Mouse (Mus musculus) limb, embryonic 11.5 days (tissue): ENCODE data around the gene A730071L15Rik. TPM values are rescaled to one million over a fixed set of nuclear protein-coding genes. Genes with fewer than 3 reads are reported as not detected.

Source experiments
- ATAC-seq: fragments of 200-750 bp; cut with Nextera tagmentation; 2 replicates; pipeline ENCODE4 v1.8.0; 2017; ENCODE audit warnings: low read depth; ENCODE audit not compliant: insufficient number of reproducible peaks, low FRiP score, low TSS enrichment
- DNase-seq: peaks from one replicate; pipeline ENCODE4 v3.0.0-alpha.2; 2015; ENCODE audit warnings: low spot score
- H3K27ac ChIP-seq: fragments of 300-500 bp; sonication (generic); replicated peaks from 2 replicates; pipeline ENCODE4 v1.5.1; 2014; ENCODE audit warnings: low read depth, mild to moderate bottlenecking, low read length
- H3K27me3 ChIP-seq: fragments of 300-500 bp; sonication (generic); 2 replicates; pipeline ENCODE4 v1.6.1; 2014; ENCODE audit warnings: mild to moderate bottlenecking, low read length, mixed read lengths; ENCODE audit not compliant: control insufficient read depth, insufficient read depth
- H3K36me3 ChIP-seq: fragments of 300-500 bp; sonication (generic); 2 replicates; pipeline ENCODE4 v1.6.1; 2014; ENCODE audit warnings: mild to moderate bottlenecking, low read length, moderate library complexity, mixed read lengths; ENCODE audit not compliant: control insufficient read depth, insufficient read depth
- H3K4me1 ChIP-seq: fragments of 300-500 bp; sonication (generic); 2 replicates; pipeline ENCODE4 v1.6.1; 2014; ENCODE audit warnings: low read length, mixed read lengths; ENCODE audit not compliant: control insufficient read depth, insufficient read depth
- H3K4me2 ChIP-seq: fragments of 300-500 bp; sonication (generic); 2 replicates; pipeline ENCODE4 v1.6.1; 2014; ENCODE audit warnings: low read depth, mild to moderate bottlenecking, moderate library complexity; ENCODE audit not compliant: severe bottlenecking
- H3K4me3 ChIP-seq: fragments of 300-500 bp; sonication (generic); 2 replicates; pipeline ENCODE4 v1.5.1; 2014; ENCODE audit warnings: low read depth, low read length
- H3K9ac ChIP-seq: fragments of 300-500 bp; sonication (generic); 2 replicates; pipeline ENCODE4 v1.6.1; 2014; ENCODE audit warnings: mild to moderate bottlenecking, low read length
- H3K9me3 ChIP-seq: fragments of 300-500 bp; sonication (generic); 2 replicates; pipeline ENCODE4 v1.6.1; 2016; ENCODE audit warnings: low read length; ENCODE audit not compliant: control insufficient read depth
- WGBS: fragments of 180-500 bp; shearing (Covaris S2); extraction: QIAGEN DNeasy Blood & Tissue Kit; methylation state at CpG from one replicate; pipeline ENCODE4 v1.1.7; 2014; 5-methylcytosine and 5-hydroxymethylcytosine counted together
- polyA plus RNA-seq: library from polyadenylated mRNA; unstranded; fragments of >200 nt; fragmentation: Nextera tagmentation; extraction: Ambion mirVana; gene quantifications from 2 replicates; pipeline ENCODE4 v1.2.1, GENCODE M21; 2014

A730071L15Rik gene
- 0.17 and 0.67 TPM in 2 replicates for polyA plus RNA-seq

DNA sequence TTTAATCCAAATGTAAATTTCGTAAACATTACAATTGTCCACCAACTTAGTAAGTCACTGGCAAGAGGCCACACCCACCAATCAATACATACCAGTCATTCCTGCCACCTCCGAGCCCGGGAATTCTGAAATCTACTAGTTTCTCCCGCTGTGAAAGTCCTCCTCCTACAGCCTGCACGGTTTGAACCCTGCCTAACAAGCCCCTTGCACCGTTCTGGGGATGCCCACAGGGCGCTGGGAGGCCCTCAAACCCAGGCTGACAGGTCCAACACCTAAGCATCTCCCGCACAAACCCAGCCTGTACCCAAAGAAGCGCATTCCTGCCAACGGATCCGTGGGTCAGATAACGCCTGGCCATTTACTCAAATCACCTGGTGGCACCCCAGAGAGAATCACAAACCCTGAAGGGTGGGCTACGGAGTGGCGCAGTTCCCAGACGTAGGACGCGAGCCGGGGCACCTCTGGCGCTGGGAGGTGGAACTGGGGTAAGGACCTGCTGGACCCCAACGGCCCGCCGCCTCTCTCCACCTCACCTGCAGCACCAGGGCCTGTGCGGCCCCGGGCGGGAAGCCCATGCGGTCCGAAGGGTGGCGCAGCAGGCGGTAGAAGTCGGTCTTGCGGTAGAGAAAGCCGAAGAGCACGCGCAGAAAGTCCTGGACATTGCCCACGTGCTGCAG is at the start of gene A730071L15Rik:
Gene A730071L15Rik, plus strand, starts transcription at position 620 of the 677 bp plus-strand sequence.
- peak within 1 kb of the TSS; percentile 94 for H3K4me2 ChIP-seq
- peak within 1 kb of the TSS; percentile 93 for H3K9ac ChIP-seq
- DNase-seq (no peak), ATAC-seq (peak; percentile 66; the same call in 1 of the 2 replicates)
- no peaks in the 10 kb centered on the region for H3K9me3 ChIP-seq
- no peaks in the 10 kb centered on the region for H3K36me3 ChIP-seq
- peak within 1 kb of the TSS; percentile 88 for H3K27ac ChIP-seq
- no peaks in the 10 kb centered on the region for H3K27me3 ChIP-seq
- peak within 1 kb of the TSS; percentile 90 for H3K4me3 ChIP-seq
- no peaks in the 10 kb centered on the region; the same call in 1 of the 2 replicates for H3K4me1 ChIP-seq
- 1% methylated on average over 35 of the region's 35 CpGs for WGBS

DNA sequence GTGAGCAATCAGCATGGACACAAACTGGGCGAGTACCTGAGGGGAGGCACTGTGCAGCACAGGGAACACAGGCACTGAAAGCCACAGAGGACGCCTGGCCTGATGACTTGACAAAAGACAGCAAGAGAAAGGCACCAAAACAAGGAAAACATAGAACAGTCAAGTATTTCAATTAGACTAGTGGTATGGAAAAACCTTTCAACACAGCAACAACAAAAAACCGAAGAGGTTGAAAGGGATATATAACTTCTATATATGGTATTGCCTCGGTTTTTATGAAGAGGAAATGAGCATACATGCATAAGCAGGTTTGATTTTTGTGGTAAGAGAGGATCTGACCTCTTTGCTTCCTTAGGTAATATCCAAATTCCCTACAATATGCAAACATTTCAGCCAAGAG is 47.0 kb upstream of the A730071L15Rik start:
- DNase-seq (no peak), ATAC-seq (no peak)
- Histone ChIP-seq H3K4me2 (no peak overlapping the region), H3K9ac (no peak overlapping the region), H3K27ac (no peak overlapping the region), H3K36me3 (peaks cover 11% of the 10 kb centered on the region), H3K4me1 (peaks cover 6% of the 10 kb centered on the region), H3K9me3 (peaks cover 2% of the 10 kb centered on the region; the same call in 1 of the 2 replicates), H3K4me3 (no peak overlapping the region), H3K27me3 (no peaks in the 10 kb centered on the region)
- WGBS = 88% methylated on average over 4 of the region's 4 CpGs

DNA sequence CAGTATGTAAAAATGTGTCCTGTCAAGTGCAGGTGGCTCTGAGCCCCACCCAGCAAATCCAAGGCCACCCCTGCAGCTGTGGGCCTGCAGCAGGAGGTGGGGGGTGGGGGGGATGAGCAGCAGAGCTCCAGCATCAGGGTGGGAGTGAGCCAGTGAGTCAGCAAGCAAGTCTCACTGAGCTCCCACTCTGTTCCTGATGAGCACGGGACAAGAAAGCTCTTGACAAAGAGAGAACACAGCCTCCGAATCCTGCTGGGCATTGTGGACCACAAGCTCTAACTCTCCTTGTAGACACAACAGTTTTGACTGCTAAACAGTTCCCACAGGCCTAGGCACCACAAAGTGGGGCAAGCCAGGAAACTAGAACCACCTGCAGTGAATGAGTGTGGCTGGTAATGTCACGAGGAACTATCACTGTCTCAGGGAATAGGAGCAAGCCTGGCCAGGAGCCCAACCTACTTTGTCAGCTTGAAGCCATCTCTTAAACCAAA is 45.6 kb upstream of the A730071L15Rik start:
- Histone ChIP-seq H3K9me3 (no peaks in the 10 kb centered on the region), H3K27me3 (no peaks in the 10 kb centered on the region), H3K4me1 (peaks cover 6% of the 10 kb centered on the region), H3K36me3 (peaks cover 6% of the 10 kb centered on the region; the same call in 1 of the 2 replicates), H3K4me3 (no peak overlapping the region), H3K9ac (no peak overlapping the region), H3K4me2 (no peak overlapping the region), H3K27ac (no peak overlapping the region)
- WGBS = 65% methylated on average over 3 of the region's 3 CpGs
- DNase-seq (no peak), ATAC-seq (no peak)

DNA sequence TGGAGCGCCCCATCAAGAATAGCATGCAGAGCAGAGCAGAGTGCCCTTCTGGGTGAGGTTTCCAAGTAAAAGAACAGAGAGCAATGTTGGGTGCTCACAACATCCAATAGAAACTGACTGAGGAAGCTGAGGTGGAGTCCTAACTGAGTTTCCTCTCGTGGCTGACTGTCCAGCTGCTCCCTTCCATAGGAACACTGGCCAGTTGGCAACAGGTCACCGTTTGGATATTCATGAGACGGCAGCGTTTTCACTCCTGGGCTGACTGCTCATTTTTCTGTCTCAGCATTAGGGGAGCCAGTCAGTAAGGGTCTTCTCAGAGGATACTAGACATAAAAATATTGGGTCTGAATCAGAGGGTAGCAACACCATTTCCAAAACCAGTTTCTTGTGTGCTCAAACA is 43.2 kb upstream of the A730071L15Rik start:
- Histone ChIP-seq H3K9me3 (no peaks in the 10 kb centered on the region), H3K36me3 (no peaks in the 10 kb centered on the region), H3K4me2 (no peak overlapping the region), H3K27ac (no peak overlapping the region), H3K4me1 (peaks cover 6% of the 10 kb centered on the region), H3K27me3 (no peaks in the 10 kb centered on the region), H3K9ac (no peak overlapping the region), H3K4me3 (no peak overlapping the region)
- 89% methylated on average over 5 of the region's 5 CpGs for WGBS
- DNase-seq = no peak
- no peak for ATAC-seq

DNA sequence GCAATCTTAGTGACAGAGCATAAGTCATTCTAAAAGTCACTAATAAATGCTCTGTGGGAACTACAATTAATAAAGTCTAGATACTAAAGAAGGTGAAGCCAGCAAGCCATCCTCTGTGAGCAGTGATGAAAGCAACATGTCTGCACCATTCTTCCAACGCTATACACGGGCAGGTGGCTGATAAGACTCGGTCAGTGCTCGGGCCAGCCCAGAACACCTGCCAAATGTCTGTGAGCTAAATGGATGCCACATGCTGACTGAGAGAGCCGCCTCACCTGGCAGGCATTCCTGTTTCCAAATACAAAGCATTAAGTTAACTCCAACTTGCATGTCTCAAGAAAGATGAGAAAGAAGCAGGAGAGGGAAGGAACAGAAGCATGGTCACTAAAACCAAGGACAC is 42.7 kb upstream of the A730071L15Rik start:
- no peaks in the 10 kb centered on the region for H3K36me3 ChIP-seq
- H3K4me2 ChIP-seq = no peak overlapping the region
- no peak overlapping the region for H3K4me3 ChIP-seq
- DNase-seq (no peak), ATAC-seq (no peak)
- WGBS = 86% methylated on average over 5 of the region's 5 CpGs
- no peaks in the 10 kb centered on the region for H3K9me3 ChIP-seq
- H3K27me3 ChIP-seq = no peaks in the 10 kb centered on the region
- H3K4me1 ChIP-seq = peaks cover 6% of the 10 kb centered on the region
- no peak overlapping the region for H3K9ac ChIP-seq
- no peak overlapping the region for H3K27ac ChIP-seq

DNA sequence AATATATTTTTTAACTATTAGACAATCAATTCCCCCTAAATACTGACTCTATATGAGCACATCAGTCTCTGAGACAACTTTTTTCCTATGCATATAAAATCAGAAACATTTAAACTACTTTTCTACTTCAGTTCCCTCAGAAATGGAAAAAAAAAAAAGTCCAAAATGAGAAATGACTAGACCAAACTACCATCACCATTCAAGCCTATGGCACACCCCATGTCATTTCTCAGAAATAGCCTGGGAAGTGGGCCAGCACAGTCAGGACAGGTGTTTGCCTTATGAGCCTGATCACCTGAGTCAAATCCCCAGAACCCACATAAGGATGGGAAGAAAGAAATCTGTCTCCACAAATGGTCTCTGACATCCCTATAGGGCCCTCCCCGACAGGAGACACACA is 41.3 kb upstream of the A730071L15Rik start:
- H3K9me3 ChIP-seq = no peaks in the 10 kb centered on the region
- H3K27ac ChIP-seq = no peak overlapping the region
- no peak overlapping the region for H3K4me3 ChIP-seq
- peaks cover 6% of the 10 kb centered on the region for H3K4me1 ChIP-seq
- H3K36me3 ChIP-seq = no peaks in the 10 kb centered on the region
- no peaks in the 10 kb centered on the region for H3K27me3 ChIP-seq
- H3K9ac ChIP-seq = no peak overlapping the region
- WGBS = 94% methylated on average over 1 of the region's 1 CpGs
- DNase-seq (no peak), ATAC-seq (no peak)
- H3K4me2 ChIP-seq = no peak overlapping the region

DNA sequence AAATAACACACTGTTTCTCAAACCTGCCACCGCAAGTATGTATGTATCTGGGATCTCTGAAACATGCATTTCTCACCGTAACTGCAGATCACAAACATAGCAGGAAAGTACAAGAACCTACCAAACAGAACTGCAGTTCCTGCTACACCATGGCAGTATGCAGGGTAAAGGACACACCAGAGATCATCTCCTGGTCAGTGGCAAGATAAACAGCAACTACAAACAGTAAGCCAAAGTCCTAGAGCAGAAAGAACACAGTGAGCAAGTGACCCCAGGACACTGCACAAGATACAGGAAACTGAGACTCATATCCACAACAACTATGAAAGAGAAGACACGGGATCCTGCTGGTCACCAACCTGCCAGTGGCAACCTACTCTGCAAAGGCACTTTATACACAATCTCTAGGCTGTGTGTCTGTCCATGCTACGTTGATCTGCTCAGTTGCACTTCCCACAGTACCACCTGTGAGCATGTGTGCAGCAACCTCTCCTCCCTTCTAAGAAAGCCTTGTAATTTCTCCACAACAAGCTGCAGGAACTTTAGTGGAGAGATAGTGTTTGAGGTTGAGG is 40.0 kb upstream of the A730071L15Rik start:
- 93% methylated on average over 4 of the region's 4 CpGs for WGBS
- no peaks in the 10 kb centered on the region for H3K27me3 ChIP-seq
- no peak for ATAC-seq
- no peak overlapping the region for H3K4me2 ChIP-seq
- H3K9ac ChIP-seq = no peak overlapping the region
- H3K9me3 ChIP-seq = no peaks in the 10 kb centered on the region
- no peaks in the 10 kb centered on the region; the same call in 1 of the 2 replicates for H3K4me1 ChIP-seq
- no peaks in the 10 kb centered on the region for H3K36me3 ChIP-seq
- no peak overlapping the region for H3K27ac ChIP-seq
- H3K4me3 ChIP-seq = no peak overlapping the region
- DNase-seq = no peak

DNA sequence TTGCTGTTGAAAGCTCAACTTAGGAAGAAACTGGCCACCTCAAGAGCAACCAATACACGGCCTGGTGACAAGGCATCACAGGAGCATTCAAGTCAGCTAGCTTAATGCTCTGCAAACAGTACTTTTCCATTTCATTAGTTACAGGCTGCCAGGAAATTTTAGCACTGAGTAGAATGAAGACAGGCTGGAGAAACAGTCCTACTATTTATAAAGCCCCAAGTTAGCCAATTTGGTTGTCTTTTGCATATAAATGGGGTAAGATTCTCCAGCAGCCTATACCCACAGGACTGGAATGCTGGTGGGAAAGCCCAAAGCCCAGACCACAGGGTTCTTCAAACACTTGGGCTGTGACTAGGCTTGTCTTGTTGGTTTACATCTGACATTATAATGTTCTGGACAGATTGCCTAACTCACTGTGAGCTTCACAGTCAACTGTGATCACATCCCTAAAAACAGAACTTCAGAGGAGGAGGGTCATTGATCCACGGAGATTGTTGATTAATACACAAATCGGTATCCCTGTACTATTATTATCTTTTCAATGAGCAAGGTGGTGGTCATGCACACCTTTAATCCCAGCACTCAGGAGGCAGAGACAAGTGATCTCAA is 39.1 kb upstream of the A730071L15Rik start:
- WGBS = 88% methylated on average over 3 of the region's 3 CpGs
- Histone ChIP-seq H3K9ac (no peak overlapping the region), H3K36me3 (no peaks in the 10 kb centered on the region), H3K4me1 (no peaks in the 10 kb centered on the region; the same call in 1 of the 2 replicates), H3K27me3 (no peaks in the 10 kb centered on the region), H3K9me3 (no peaks in the 10 kb centered on the region), H3K4me2 (no peak overlapping the region), H3K4me3 (no peak overlapping the region), H3K27ac (no peak overlapping the region)
- ATAC-seq = no peak
- no peak for DNase-seq
